Mouse (Mus musculus) brain, embryonic 14.5 days (tissue): ENCODE measurements around the gene Olfr750.

ENCODE experiments used
- CTCF ChIP-seq: fragments of 200-500 bp; IDR thresholded peaks from 2 replicates; pipeline ENCODE4 v1.5.1; 2012; ENCODE audit warnings: inconsistent platforms, mild to moderate bottlenecking, moderate library complexity, borderline replicate concordance; ENCODE audit not compliant: insufficient read depth, insufficient read length; ENCODE audit errors: extremely low read depth
- POLR2A ChIP-seq: fragments of 200-500 bp; IDR thresholded peaks from 2 replicates; pipeline ENCODE4 v1.6.1; 2012; ENCODE audit warnings: mild to moderate bottlenecking, inconsistent platforms, borderline replicate concordance; ENCODE audit not compliant: poor library complexity, insufficient read depth, insufficient read length, severe bottlenecking; ENCODE audit errors: extremely low read depth

DNA sequence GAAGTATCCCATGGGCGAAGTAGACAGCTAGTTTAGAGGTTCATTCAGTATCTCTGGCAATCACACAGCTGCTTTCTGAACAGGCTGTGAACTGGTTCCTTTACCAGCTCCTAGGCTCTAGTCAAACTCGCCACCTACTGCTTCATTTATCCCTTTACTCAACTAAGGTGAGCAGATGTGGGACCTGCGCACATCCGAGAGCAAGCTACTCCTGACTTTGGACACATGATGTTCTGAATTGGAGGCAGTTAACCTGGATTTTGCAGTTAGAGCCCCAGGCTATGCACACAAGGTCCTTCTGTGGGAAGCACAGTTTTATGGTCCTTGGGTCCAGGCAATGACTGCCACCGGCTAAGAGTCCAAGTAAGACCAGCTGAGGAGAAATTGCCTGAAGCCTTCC is 13.5 kb downstream of the Olfr750 start:
- TF ChIP-seq POLR2A (no peak), CTCF (no peak)
